Mouse (Mus musculus) kidney, adult 2 months (tissue): ENCODE results near the gene Fam168a.

Source experiments
- CTCF ChIP-seq: fragments of 200-500 bp; conservative IDR thresholded peaks from 2 replicates; pipeline ENCODE4 v1.5.1; 2011; ENCODE audit warnings: low read depth, mild to moderate bottlenecking, control low read depth, low read length, moderate library complexity, mixed read lengths; ENCODE audit not compliant: insufficient read depth, insufficient read length
- POLR2A ChIP-seq: fragments of 200-500 bp; IDR thresholded peaks from one replicate; pipeline ENCODE4 v1.6.1; 2011; ENCODE audit warnings: low read depth, low read length, control low read depth

GRCm38 (mm10) chr7:100843866-100844265, 137.4 kb downstream of the Fam168a start:
- TF ChIP-seq CTCF = no peak
- TF ChIP-seq POLR2A = no peak
